Mouse (Mus musculus): Measurements from ENCODE around the gene Lgr6.

Lgr6 gene

DNA sequence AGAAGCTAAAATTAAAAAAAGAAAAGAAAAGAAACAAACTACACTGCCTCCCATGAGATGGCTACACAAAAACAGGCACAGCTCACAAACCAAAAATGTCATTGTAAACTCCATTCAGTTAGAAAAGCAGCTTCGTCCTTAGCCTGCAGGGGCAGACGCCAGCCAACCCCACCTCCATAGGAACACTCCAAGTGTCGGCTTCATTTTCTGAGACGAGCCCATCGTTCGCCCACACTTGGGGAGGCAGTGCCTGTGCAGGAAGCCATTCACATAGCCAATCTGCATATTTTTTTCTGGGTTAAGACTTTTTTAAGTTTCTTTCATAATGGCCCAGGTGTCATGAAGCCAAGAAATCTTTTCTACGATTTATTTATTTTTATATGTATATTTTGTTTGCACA is 157.5 kb downstream of the Lgr6 start:
- DNase-seq: no peak

DNA sequence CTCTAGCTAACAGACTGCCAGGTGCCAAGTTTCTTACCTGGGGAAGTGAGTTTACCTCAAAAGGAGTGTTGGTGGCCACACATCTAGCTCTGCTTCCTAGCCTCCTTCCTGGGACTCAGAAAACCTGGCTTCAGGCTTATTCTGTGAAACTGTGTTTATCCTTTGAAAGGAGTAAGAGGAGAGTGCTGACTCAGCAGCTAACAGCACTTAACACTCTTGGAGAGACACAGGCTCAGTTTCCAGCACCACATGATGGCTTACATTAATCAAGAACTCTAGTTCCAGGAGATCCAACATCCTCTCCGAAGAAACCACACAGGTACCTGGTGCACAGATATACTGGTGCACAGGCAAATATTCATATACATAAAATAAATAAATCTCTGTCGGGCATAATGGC is 162.2 kb downstream of the Lgr6 start:
- DNase-seq: no peak

DNA sequence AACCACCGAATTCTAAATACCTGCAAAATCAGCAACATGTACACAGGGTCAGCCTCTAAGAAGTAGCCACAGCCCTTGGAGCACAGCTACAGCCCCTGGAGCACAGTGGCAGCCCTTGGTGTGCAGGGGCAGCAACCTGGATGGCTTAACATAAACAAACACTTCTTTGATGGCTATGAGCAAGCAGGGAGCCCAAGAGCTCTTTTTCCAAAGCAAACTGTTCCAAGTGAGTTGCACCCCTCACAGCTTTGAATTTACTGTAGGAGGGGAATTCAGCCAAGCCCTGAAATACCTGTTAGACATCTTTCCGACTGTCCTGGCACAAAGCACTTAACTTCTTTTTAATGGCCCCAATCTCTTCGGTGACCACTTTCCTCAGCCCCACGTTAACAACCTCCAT is 164.2 kb downstream of the Lgr6 start:
- no peak for DNase-seq

DNA sequence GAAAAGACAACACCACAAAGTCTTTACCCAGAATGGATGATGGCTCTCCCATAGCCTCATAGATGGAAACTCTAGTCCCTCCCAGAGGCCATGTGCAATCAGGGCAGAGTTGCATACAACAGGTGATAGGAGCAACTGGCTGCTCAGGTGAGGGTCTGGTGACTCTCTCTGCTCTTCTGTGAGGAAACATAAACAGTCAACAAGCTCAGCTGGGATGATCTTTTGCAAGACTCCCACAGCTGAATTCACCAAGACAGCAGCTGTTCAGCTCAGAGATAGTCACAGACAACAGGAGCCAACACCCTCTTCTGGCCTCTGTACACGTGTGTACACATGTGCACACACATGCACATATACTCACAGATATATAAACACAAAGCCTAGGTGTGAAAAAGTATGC is 166.8 kb downstream of the Lgr6 start:
- DNase-seq: no peak

GRCm38 (mm10) chr1:134936335-134936734 is 168.7 kb downstream of the Lgr6 start:
- DNase-seq: no peak
